Mouse (Mus musculus): Measurements from ENCODE around the gene Uqcrc2.

Uqcrc2 gene

GRCm38 (mm10) chr7:120693831-120694375 is 58.9 kb downstream of the Uqcrc2 start:
- no peak for DNase-seq

GRCm38 (mm10) chr7:120695196-120695595 is 60.2 kb downstream of the Uqcrc2 start:
- DNase-seq = no peak

GRCm38 (mm10) chr7:120695641-120696040 is 60.7 kb downstream of the Uqcrc2 start:
- no peak for DNase-seq

- no peak for DNase-seq
Observed at GRCm38 (mm10) chr7:120696331-120696730, 61.4 kb downstream of the Uqcrc2 start.

- no peak for DNase-seq
Observed at GRCm38 (mm10) chr7:120699586-120699985, 64.6 kb downstream of the Uqcrc2 start.

- DNase-seq = no peak
Observed at GRCm38 (mm10) chr7:120703888-120704287, 68.9 kb downstream of the Uqcrc2 start.

All from cerebellum, postnatal 14 days (tissue).